Mouse (Mus musculus): ENCODE measurements around the gene Gm3543. TPM values are rescaled to one million over a fixed set of nuclear protein-coding genes. Genes with fewer than 3 reads are reported as not detected.

The Gm3543 gene
- not detected for polyA plus RNA-seq (2017; shearing (Covaris generic))

GRCm38 (mm10) chr14:41983225-41983624, at the start of gene Gm3543:
Gene Gm3543, minus strand, starts transcription at chr14:41983325.

DNA sequence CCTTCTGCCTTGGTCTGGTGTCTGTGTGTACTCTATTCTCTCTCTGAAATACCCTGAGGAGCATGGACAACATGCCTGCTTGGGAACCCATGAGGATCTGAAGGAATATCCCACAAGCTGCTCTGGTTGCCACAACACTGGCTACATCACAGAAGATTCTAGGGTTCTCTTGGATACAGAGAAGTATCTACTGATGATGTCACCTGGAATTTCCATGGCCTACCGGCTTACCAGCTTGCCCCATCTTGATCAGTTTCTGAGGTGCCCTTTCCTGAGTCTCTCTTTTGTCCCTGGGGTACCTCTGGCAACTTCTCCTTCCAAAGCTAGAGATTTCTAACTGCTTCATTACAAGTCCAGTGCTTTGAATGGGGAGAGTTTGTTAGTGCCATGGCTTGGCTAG, 15.3 kb downstream of the Gm3543 start, which contains the start of gene Gm6401:
Gene Gm6401, minus strand, starts transcription at position 101 of the 400 bp plus-strand sequence.

GRCm38 (mm10) chr14:41943695-41944094, 39.4 kb downstream of the Gm3543 start, which contains the start of gene 1700024B05Rik:
Gene 1700024B05Rik, plus strand, starts transcription at chr14:41943995.

Other genes with a start within 250 kb of the Gm3543 start
- not detected for gene Gm7929, start 232.7 kb downstream of the Gm3543 start, polyA plus RNA-seq (2017; shearing (Covaris generic))
- not detected for gene Gm47189, start 210.9 kb downstream of the Gm3543 start, polyA plus RNA-seq (2017; shearing (Covaris generic))
- not detected for gene Gm7980, start 76.0 kb downstream of the Gm3543 start, polyA plus RNA-seq (2017; shearing (Covaris generic))
- not detected for gene 1700049E17Rik1, start 58.4 kb downstream of the Gm3543 start, polyA plus RNA-seq (2017; shearing (Covaris generic))
- gene 1700024B05Rik, start 39.3 kb downstream of the Gm3543 start, polyA plus RNA-seq (2017; shearing (Covaris generic)), result under 1 TPM in 1 of 2 experiments, not detected in 1; 0.14 TPM
- not detected for gene Gm6401, start 15.4 kb downstream of the Gm3543 start, polyA plus RNA-seq (2017; shearing (Covaris generic))
- not detected for gene Gm7951, start 134.0 kb upstream of the Gm3543 start, polyA plus RNA-seq (2017; shearing (Covaris generic))
- not detected for gene Gm17027, start 179.3 kb upstream of the Gm3543 start, polyA plus RNA-seq (2017; shearing (Covaris generic))
- not detected for gene Gm3573, start 207.5 kb upstream of the Gm3543 start, polyA plus RNA-seq (2017; shearing (Covaris generic))

Measured in activated CD4-positive, CD25-positive, alpha-beta regulatory T cell (primary cell).